9 mouse cellular contexts compared by ENCODE assay signal in genomic region chr17:21567696-21568095, GRCm38 (mm10). TPM values are rescaled to one million over a fixed set of nuclear protein-coding genes. Genes with fewer than 3 reads are reported as not detected.
A peak's percentile ranks its signal among the peaks of the same experiment; 100 is the strongest.
DNase-seq lines count a peak whose midpoint lies in the region; ATAC-seq lines count a peak whose summit lies in the region.
"Had no signal": no experiment of that assay in that cellular context is flagged by ENCODE, and none has a peak within 500 bp of the region (broad histone marks: within the 10 kb centered on the region; RNA-seq: fewer than 3 reads in every experiment).

No protein-coding gene starts in this region.

- DNase-seq in gastrocnemius, postnatal 10 days, result peak; percentile 10
- no peak for DNase-seq in gastrocnemius, postnatal 14 days
- DNase-seq in ZHBTc4 (ENCODE audit: low read depth, low spot score), result peak; percentile 34
- no peak for DNase-seq in forebrain, embryonic 10.5 days (ENCODE audit: extremely low spot score, low spot score)
- DNase-seq in retina, postnatal 1 day, result peak; percentile 39
- no peak for DNase-seq in thymus, postnatal 4 days

- peaks cover 9% of the 10 kb centered on the region for H3K4me1 ChIP-seq in forebrain, embryonic 10.5 days
- H3K4me1 ChIP-seq in hindbrain, embryonic 15.5 days (replicated peaks), result peaks cover 21% of the 10 kb centered on the region
- H3K4me1 ChIP-seq in liver, embryonic 16.5 days (ENCODE audit: control insufficient read depth, low read depth, low read length), result peaks cover 9% of the 10 kb centered on the region

- 71% methylated on average over 1 of the region's 1 CpGs for WGBS in forebrain, embryonic 10.5 days
- WGBS in hindbrain, embryonic 15.5 days, result 56% methylated on average over 1 of the region's 1 CpGs
- 29% methylated on average over 1 of the region's 1 CpGs for WGBS in liver, embryonic 16.5 days (ENCODE audit: insufficient replicate concordance)

- H3K4me2 ChIP-seq in hindbrain, embryonic 15.5 days, result peak overlapping the region; percentile 59
- H3K4me2 ChIP-seq in liver, embryonic 16.5 days (ENCODE audit: low read depth, low read length), result peak overlapping the region; percentile 92

- peak overlapping the region; percentile 67 for H3K4me3 ChIP-seq in forebrain, embryonic 10.5 days
- peak overlapping the region; percentile 92 for H3K4me3 ChIP-seq in hindbrain, embryonic 15.5 days
- H3K4me3 ChIP-seq in liver, embryonic 16.5 days (ENCODE audit: low read depth, low read length), result peak overlapping the region; percentile 39

- peak; percentile 36; the same call in 1 of the 2 replicates for ATAC-seq in hindbrain, embryonic 15.5 days (ENCODE audit: low FRiP score, low read depth)
- ATAC-seq in liver, embryonic 16.5 days (ENCODE audit: low read depth), result 0 out of 2 replicates have a peak, but pooled peaks have one; percentile 7

- H3K9me3 ChIP-seq in forebrain, embryonic 10.5 days, result no peaks in the 10 kb centered on the region
- H3K9me3 ChIP-seq in hindbrain, embryonic 15.5 days, result no peaks in the 10 kb centered on the region
- H3K9me3 ChIP-seq in liver, embryonic 16.5 days (replicated peaks; ENCODE audit: control insufficient read depth, low read length), result no peaks in the 10 kb centered on the region

- intact Hi-C loops in gastrocnemius, postnatal 14 days (cut with DNase I; ENCODE audit: low total_unique reads), result no loop called here

- H3K36me3 ChIP-seq in forebrain, embryonic 10.5 days (replicated peaks), result peaks cover 4% of the 10 kb centered on the region
- peaks cover 5% of the 10 kb centered on the region; the same call in 1 of the 2 replicates for H3K36me3 ChIP-seq in hindbrain, embryonic 15.5 days
- no peaks in the 10 kb centered on the region for H3K36me3 ChIP-seq in liver, embryonic 16.5 days (ENCODE audit: control insufficient read depth, insufficient read depth)

- no peak overlapping the region for H3K27ac ChIP-seq in forebrain, embryonic 10.5 days
- H3K27ac ChIP-seq in hindbrain, embryonic 15.5 days (replicated peaks), result 0 out of 2 replicates have a peak overlapping the region, but pooled peaks have one; percentile 38
- no peak overlapping the region for H3K27ac ChIP-seq in liver, embryonic 16.5 days (ENCODE audit: low read length)

- 0 out of 2 replicates have a peak overlapping the region, but pooled peaks have one; percentile 33 for H3K9ac ChIP-seq in hindbrain, embryonic 15.5 days
- 0 out of 2 replicates have a peak overlapping the region, but pooled peaks have one; percentile 8 for H3K9ac ChIP-seq in liver, embryonic 16.5 days (ENCODE audit: low read depth, low read length)

- no peaks in the 10 kb centered on the region for H3K27me3 ChIP-seq in forebrain, embryonic 10.5 days (ENCODE audit: poor library complexity, severe bottlenecking)
- no peaks in the 10 kb centered on the region for H3K27me3 ChIP-seq in hindbrain, embryonic 15.5 days
- no peaks in the 10 kb centered on the region for H3K27me3 ChIP-seq in liver, embryonic 16.5 days (ENCODE audit: control insufficient read depth, insufficient read depth, low read depth, low read length)
- H3K27me3 ChIP-seq: Patski had no signal

RNA-seq across cellular contexts. Expression of gene Zfp948, which starts 0.9 kb away (rescaled TPM):
- total RNA-seq in gastrocnemius, postnatal 10 days (2021), result 1 to 10 TPM; 4.6 to 6.2 TPM
- total RNA-seq in gastrocnemius, postnatal 14 days (2021), result 1 to 10 TPM; 2.6 to 2.7 TPM
- polyA plus RNA-seq in forebrain, embryonic 10.5 days (2016; fragmentation: Nextera tagmentation; extraction: Ambion mirVana), result 13.9 and 14.5 TPM in 2 replicates
- polyA plus RNA-seq in hindbrain, embryonic 15.5 days (2015; fragmentation: Nextera tagmentation; extraction: Ambion mirVana), result 19.2 and 20.5 TPM in 2 replicates
- 5.1 and 5.2 TPM in 2 replicates for polyA plus RNA-seq in liver, embryonic 16.5 days (2015; fragmentation: Nextera tagmentation; extraction: Ambion mirVana)

RNA-seq across cellular contexts. Expression of gene Zfp52, which starts 32.4 kb away (rescaled TPM):
- 1 to 10 TPM; 3.3 to 4.5 TPM for total RNA-seq in gastrocnemius, postnatal 10 days (2021)
- total RNA-seq in gastrocnemius, postnatal 14 days (2021), result 1 to 10 TPM; 3.3 to 3.9 TPM
- polyA plus RNA-seq in forebrain, embryonic 10.5 days (2016; fragmentation: Nextera tagmentation; extraction: Ambion mirVana), result 2.0 and 2.1 TPM in 2 replicates
- 2.2 and 2.3 TPM in 2 replicates for polyA plus RNA-seq in hindbrain, embryonic 15.5 days (2015; fragmentation: Nextera tagmentation; extraction: Ambion mirVana)
- polyA plus RNA-seq in liver, embryonic 16.5 days (2015; fragmentation: Nextera tagmentation; extraction: Ambion mirVana), result 0.59 and 0.86 TPM in 2 replicates

Comparison
In these comparisons a context has a peak if more than half of its experiments do, and no peak if none do; other contexts are left out.
1. DNase-seq: peak in gastrocnemius, postnatal 10 days (single experiment), ZHBTc4 (single experiment) and retina, postnatal 1 day (single experiment); none in gastrocnemius, postnatal 14 days (single experiment), forebrain, embryonic 10.5 days (single experiment) and thymus, postnatal 4 days (single experiment).
2. H3K4me3 ChIP-seq: peak in every context shown above with its lines; median percentile 92 in hindbrain, embryonic 15.5 days; 67 in forebrain, embryonic 10.5 days; 39 in liver, embryonic 16.5 days.